Mouse (Mus musculus) embryo, embryonic 10.5 days (tissue): ENCODE measurements at regions not wholly inside any gene's neighbourhood (a gene's known extent, or its start where the extent isn't known, plus 50 kb on each side); places are given as distances from the start of the nearest gene placed in this dataset.

Experiments
- DNase-seq: peaks from one replicate; pipeline ENCODE4 v3.0.0-alpha.2; 2015; ENCODE audit warnings: low spot score

DNA sequence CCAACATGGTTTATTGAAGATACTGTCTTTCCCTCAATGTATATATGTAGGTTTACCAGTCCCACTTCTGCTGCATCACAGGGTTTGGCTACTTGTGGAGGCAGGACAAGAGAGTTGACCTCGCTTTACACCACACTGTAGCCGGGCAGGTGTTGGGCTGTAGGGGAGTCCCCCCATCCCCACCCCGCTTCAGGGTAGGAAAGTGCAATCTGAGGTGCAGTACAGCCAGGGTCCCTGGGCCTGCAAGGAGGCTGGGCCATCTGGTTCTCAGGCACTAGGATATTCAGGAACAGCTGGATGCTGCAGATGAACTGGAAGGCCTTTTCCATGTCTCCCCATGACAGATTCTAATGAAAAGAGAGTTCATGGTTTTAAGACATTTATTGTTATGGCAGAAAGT is 142.0 kb downstream of the Sis start:
- DNase-seq, result no peak

DNA sequence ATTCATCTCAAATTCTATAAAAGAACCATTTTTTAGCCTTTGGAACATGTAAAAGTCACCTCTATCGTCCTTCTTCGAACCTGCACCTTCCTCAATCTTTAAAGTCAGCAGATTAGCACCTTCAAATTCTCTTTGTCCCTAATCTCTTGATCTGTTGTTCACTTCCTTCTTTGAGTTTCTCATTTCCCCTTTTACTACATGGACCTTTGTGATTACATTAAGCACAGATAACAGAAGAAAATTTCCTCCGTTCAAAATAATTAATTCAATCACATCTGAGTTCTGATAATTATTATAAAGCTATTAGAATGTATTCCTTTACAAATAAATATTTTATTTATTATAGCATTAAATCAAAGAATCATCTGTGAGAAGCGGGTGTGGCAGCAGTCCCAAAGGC is 144.5 kb downstream of the Sis start:
- DNase-seq, result no peak

DNA sequence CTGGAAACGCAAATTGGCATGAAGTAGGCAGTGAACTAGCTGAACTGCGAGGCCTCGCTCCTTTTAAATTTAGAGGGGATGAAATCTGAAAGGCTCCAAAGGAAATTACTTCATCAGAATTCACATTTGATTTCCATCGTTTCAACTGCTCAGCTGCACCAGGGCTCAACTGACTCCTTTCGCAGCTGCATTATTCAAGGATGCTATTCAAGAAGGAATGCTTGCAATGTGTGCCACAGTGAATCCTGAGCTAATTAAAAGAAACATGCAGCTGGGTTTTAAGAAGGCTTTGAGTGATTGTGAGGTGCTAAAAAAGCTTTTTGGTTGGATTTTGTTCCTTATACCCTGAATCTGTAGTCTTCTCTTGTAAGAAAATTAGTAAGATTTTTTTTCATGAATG is 177.1 kb downstream of the Sis start:
- DNase-seq, result peak; percentile 18
